Mouse (Mus musculus): ENCODE measurements around the gene St8sia4.
"Not testable (repeated sequence)": the region's sequence is repeated elsewhere in the genome, so short reads cannot be mapped to it uniquely, and the experiment has no call there.

St8sia4 gene

DNA sequence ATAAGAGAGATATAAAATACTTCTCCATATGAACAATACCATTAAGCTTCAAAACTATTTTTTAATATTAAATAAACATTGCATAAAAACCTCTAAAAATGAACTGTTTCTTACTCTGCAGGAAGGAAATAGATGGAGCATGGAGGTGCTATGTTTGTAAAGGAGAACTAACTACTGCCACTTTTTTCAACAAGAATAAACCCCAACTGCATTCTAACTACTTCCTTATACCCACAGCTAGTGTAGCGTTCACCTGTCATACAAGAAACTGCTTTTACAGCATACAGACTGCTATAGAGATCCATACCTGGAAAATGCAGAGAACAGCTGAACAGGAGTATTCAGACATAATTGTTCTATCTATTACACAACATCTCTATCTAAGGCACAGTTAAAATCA, 70.5 kb downstream of the St8sia4 start:
- no peak for DNase-seq (ENCODE audit: low read depth, low spot score)

DNA sequence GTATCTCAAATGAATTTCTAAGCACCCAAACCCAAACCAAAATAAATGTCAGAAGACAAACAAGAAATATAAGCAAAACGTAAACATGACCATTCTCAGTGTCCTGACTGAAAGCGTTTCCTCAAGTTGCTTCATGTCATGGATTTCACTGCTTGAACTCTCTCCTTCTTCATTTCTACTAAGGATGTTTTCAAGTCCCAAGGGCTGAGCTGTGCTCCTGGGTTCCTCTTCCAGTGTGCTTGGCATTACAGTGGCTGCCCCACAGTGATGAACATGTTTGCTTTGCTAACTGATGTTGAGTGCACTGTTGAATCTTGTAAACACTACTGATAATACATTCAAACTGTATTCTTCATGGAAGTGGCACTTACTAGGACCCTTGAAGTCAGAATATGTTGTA, 76.3 kb downstream of the St8sia4 start:
- DNase-seq (ENCODE audit: low read depth, low spot score), result no peak

DNA sequence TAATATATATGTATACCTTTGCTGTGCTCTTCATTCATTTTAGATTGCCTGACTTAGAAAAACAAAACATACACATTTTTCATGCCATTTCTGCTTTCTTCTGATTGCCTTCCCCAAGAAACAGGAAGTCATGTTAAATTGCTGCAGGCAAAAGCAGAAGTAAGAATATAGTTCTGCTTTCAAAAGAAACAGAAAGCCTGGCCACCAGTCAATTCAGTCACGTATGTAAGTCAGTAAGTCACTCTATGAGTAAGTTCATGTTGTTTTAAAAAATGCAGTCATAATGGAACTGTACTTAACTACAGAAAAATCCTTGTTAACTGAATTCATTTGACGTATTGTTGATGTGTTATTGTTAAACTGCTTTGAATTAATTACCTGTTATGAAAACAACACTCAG, 77.3 kb downstream of the St8sia4 start:
- DNase-seq (ENCODE audit: low read depth, low spot score), result no peak

DNA sequence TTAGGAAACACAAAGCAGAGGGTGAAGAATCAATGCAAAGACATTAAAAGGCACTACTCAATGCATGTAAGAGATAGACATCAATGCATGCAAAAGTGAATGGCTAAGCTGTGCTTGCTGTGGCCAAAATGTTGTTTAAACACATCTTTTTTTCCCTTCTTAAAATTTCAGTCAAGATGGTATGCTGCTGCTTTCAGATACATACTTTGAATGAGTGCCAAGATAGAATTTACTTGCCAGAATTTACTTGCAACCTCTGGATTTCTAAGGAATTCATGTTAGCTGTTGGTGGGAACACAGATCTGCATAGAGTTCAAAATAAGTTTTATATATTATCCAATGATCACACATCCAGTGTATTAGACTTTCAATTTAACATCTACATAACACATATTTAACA, 77.9 kb downstream of the St8sia4 start:
- DNase-seq (ENCODE audit: low read depth, low spot score), result no peak

DNA sequence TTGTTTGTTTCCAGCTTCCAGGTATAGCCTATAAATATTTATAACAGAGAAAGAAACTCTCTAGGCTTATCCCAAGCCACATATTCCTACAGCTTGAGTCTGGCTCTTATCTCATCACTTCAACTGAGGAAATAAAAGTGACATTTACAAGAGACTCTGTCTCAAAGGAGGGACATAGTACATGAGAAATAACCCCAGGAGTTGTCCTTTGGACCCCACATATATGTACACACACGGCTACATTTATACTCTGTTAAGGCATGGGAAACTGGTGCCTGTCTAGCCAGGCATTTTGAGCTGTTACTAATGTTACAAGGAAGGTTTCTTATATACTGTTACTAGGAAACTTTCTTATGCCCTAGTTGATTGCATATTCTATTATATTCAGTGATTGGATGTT, 84.1 kb downstream of the St8sia4 start:
- DNase-seq (ENCODE audit: low read depth, low spot score), result no peak

DNA sequence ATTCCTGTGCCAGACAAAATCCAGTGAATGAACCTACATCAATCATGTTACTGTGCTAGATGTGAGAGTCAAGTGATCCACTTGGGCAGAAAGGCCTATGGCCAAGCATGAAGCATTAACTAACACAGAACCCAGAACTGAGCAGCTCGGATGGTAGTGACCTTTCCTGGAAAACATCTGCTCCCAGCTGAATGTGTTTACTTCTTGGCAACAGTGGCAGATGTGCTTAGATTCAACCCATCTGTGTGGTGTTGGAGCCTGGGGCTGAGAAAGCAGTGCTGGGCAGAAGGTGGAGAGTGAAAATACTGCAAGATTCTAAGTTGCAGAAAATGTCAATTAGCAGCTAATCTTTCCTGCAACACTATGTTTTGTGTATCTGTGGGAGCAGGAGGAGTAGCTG, 85.1 kb downstream of the St8sia4 start:
- no peak for DNase-seq (ENCODE audit: low read depth, low spot score)

DNA sequence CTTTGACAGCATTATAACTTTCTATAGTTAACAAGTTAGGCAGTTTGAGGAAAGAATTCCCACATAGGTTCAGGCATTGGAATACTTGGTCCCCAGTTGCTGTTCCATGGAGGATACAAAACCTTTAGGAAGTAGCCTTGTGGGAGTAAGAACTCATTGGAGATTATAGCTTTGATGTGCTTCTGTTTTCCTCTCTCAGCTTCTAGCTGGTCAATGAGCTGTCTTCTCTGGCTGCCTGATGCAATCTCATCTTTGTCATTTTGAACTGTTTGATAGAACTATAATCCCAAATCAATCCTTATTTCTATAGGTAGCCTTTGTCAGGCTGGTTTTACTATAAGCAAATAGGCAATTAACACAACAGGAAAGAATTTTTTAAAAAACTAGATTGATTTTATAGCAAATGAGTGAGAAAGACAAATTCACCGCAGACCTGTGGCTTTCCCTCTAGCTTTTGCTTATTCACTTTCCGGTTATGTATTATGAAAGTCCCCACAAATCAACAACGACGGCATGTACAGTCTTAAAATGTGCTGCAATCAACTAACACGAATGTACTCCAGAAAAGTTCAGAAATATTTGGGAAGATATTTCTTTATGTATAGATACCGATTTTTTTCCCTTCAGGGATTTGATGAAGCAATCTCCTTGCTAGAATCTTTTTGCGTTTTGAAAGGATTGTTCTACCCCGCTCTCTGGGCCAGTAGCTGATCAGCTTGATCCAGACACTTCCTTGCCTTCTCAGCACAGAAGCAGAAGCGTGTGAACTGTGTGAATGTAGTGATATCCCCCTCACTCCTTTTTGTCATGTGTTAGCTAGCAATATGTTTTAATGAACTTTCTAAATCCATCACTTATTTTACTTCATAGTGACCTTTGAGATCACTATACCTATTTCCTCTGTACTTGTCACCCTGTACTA, 94.5 kb downstream of the St8sia4 start:
- DNase-seq (ENCODE audit: low read depth, low spot score), result no peak

DNA sequence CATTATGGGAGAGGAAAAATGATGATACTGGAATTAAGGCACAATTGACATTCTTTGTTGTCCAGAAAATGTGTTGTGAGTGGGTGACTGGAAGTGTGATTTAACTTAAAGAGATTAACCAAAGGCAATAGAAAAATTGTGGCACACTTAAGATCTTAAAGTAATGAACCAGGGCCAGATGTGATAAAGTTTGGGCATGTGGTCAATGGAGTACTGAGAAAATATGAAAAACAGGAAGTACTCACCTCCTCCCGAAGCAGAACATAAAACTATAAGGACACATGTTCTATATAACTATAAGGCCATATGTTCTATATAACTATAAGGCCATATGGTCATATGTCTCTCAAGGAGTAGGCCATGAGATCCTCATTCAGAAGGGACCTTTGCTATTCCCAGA, 96.3 kb downstream of the St8sia4 start:
- no peak for DNase-seq (ENCODE audit: low read depth, low spot score)

DNA sequence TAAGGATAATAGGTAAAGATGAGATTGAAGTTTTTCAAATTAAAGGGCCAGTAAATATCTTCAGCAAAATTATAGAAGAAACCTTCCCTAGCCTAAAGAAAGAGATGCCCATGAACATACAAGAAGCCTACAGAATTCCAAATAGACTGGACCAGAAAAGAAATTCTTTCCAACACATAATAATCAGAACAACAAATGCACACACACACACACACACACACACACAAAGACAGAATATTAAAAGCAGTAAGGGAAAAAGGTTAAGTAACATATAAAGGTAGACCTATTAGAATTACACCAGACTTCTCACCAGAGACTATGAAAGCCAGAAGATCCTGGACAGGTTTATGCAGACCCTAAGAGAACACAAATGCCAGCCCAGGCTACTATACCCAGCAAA, 112.8 kb downstream of the St8sia4 start:
- DNase-seq (ENCODE audit: low read depth, low spot score), result not testable (repeated sequence)

DNA sequence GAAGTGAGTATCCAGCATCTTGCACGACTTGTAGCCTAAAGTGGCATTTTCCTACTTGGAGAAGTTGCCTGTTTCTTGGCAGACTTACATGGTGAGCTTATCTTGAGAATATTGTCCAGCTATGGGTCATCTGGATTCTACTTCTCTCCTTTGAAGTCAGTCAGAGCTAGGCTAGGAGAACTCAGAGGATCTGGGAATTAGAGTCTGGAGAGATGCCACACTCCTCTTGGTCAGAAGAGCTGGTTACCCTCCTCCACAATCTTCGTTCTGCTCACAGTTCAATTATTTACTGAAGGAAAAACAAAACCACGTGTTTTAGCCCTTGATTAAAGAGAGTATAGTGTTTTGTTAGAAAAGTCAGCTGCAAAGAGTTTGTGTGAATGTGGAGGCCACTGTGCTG, 125.9 kb downstream of the St8sia4 start:
- DNase-seq (ENCODE audit: low read depth, low spot score), result no peak
